Mouse (Mus musculus): Measurements from ENCODE around the gene Med19.

GRCm38 (mm10) chr2:84649674-84650073 is 28.5 kb upstream of the Med19 start:
- TF ChIP-seq CTCF (IDR thresholded peaks at IDR 0.05; ENCODE audit: borderline replicate concordance, insufficient read depth, low read depth, low read length) (no peak), POLR2A (IDR thresholded peaks at IDR 0.05; ENCODE audit: borderline replicate concordance, insufficient read depth, low read length) (no peak)
